Comparison of ENCODE assay signal across 20 mouse cellular contexts in genomic region chr4:62543782-62544181, GRCm38 (mm10). TPM values are rescaled to one million over a fixed set of nuclear protein-coding genes. Genes with fewer than 3 reads are reported as not detected.
DNase-seq lines count a peak whose midpoint lies in the region; ATAC-seq and TF ChIP-seq lines count a peak whose summit lies in the region.
"Had no signal": no experiment of that assay in that cellular context is flagged by ENCODE, and none has a peak within 500 bp of the region (broad histone marks: within the 10 kb centered on the region; RNA-seq: fewer than 3 reads in every experiment).

No protein-coding gene starts in this region.

- TF ChIP-seq CTCF in CH12.LX (conservative IDR thresholded peaks at IDR 0.05 in 1 of 2, IDR thresholded peaks at IDR 0.05 in 1 of 2; ENCODE audit: low read depth in 2 of 2, low read length in 2 of 2): no peak

- no peak for TF ChIP-seq POLR2A in CH12.LX (IDR thresholded peaks at IDR 0.05; ENCODE audit: low read depth, low read length)

- dilution Hi-C loops in CH12.LX (cut with MboI; ENCODE audit: extremely low pct_ligation_motif_present, extremely low pct_unique_long_range_greater_than_20kb, low sequenced_read_pairs): no loop called here

- no peaks in the 10 kb centered on the region for H3K9me3 ChIP-seq in forebrain, embryonic 11.5 days (ENCODE audit: control insufficient read depth, low read length)
- H3K9me3 ChIP-seq in forebrain, embryonic 14.5 days (replicated peaks; ENCODE audit: control insufficient read depth, low read length): no peaks in the 10 kb centered on the region
- H3K9me3 ChIP-seq in CH12.LX (replicated peaks; ENCODE audit: low read length): no peaks in the 10 kb centered on the region
- H3K9me3 ChIP-seq: embryonic facial prominence, embryonic 10.5 days; embryonic facial prominence, embryonic 12.5 days; forebrain, embryonic 12.5 days; forebrain, embryonic 15.5 days; G1E had no signal

- WGBS in forebrain, embryonic 11.5 days: 93% methylated on average over 6 of the region's 6 CpGs
- WGBS in forebrain, embryonic 14.5 days: 87% methylated on average over 6 of the region's 6 CpGs

- peak; percentile 36 for DNase-seq in forebrain, embryonic 11.5 days (ENCODE audit: low spot score)
- no peak for DNase-seq in forebrain, embryonic 14.5 days (ENCODE audit: low spot score)
- DNase-seq in CH12.LX (ENCODE audit: extremely low read depth) (no peak), adipocyte (ENCODE audit: low spot score) (peak; percentile 18)
- DNase-seq: adrenal gland, adult 8-10 months; adrenal gland, postnatal 14 days; adrenal gland, postnatal 36 days; B cell, adult 2 months; cerebellum, adult 11-12 months; cerebellum, adult 2 months; cerebellum, adult 9-10 months; cerebellum, postnatal 10 days; cerebellum, postnatal 25 days; forebrain, postnatal 0 days had no signal

- no peaks in the 10 kb centered on the region for H3K27me3 ChIP-seq in forebrain, embryonic 11.5 days (ENCODE audit: control insufficient read depth, insufficient read depth, low read length)
- H3K27me3 ChIP-seq in forebrain, embryonic 14.5 days (replicated peaks; ENCODE audit: control insufficient read depth, insufficient read depth, low read length): no peaks in the 10 kb centered on the region
- H3K27me3 ChIP-seq in CH12.LX (replicated peaks): no peaks in the 10 kb centered on the region
- H3K27me3 ChIP-seq: embryonic facial prominence, embryonic 12.5 days; forebrain, embryonic 12.5 days; forebrain, embryonic 15.5 days had no signal

- H3K4me1 ChIP-seq in forebrain, embryonic 11.5 days (replicated peaks; ENCODE audit: control insufficient read depth, insufficient read depth, low read length): no peaks in the 10 kb centered on the region
- H3K4me1 ChIP-seq in forebrain, embryonic 14.5 days (ENCODE audit: control insufficient read depth, insufficient read depth, low read length): no peaks in the 10 kb centered on the region
- peaks cover 0 to 13% of the 10 kb centered on the region in 2 experiments; a peak in 3 of 4 replicates for H3K4me1 ChIP-seq in CH12.LX (ENCODE audit: control insufficient read depth in 1 of 2, insufficient read depth in 2 of 2)
- H3K4me1 ChIP-seq: embryonic facial prominence, embryonic 10.5 days; embryonic facial prominence, embryonic 12.5 days; forebrain, embryonic 12.5 days had no signal

- ATAC-seq in forebrain, embryonic 11.5 days (replicated peaks; ENCODE audit: low FRiP score): no peak
- no peak for ATAC-seq in forebrain, embryonic 14.5 days
- no peak for ATAC-seq in CD4-positive, CD25-positive, alpha-beta regulatory T cell, adult 4 months
- ATAC-seq: forebrain, embryonic 15.5 days; forebrain, postnatal 0 days had no signal

- in situ Hi-C loops in CH12.LX (cut with MboI; ENCODE audit: low pct_ligation_motif_present, low pct_unique_long_range_greater_than_20kb, low sequenced_read_pairs): no loop called here

- no peaks in the 10 kb centered on the region for H3K79me2 ChIP-seq in CH12.LX (replicated peaks; ENCODE audit: control insufficient read depth, extremely low read depth, insufficient read depth, poor library complexity, severe bottlenecking)

- no peaks in the 10 kb centered on the region for H3K36me3 ChIP-seq in forebrain, embryonic 11.5 days (ENCODE audit: control insufficient read depth, insufficient read depth, low read length)
- H3K36me3 ChIP-seq in forebrain, embryonic 14.5 days (ENCODE audit: control insufficient read depth, insufficient read depth, low read length): no peaks in the 10 kb centered on the region
- H3K36me3 ChIP-seq in CH12.LX (replicated peaks in 1 of 2; ENCODE audit: control insufficient read depth in 1 of 2, insufficient read depth in 1 of 2, low read length in 1 of 2): no peaks in the 10 kb centered on the region
- H3K36me3 ChIP-seq: embryonic facial prominence, embryonic 10.5 days; embryonic facial prominence, embryonic 12.5 days; forebrain, embryonic 12.5 days; forebrain, embryonic 15.5 days; G1E had no signal

- TF ChIP-seq EP300 in CH12.LX (IDR thresholded peaks at IDR 0.05; ENCODE audit: low read length): no peak

- H3K27ac ChIP-seq in forebrain, embryonic 11.5 days (ENCODE audit: low read depth, low read length): no peak overlapping the region
- H3K27ac ChIP-seq in forebrain, embryonic 14.5 days (ENCODE audit: low read depth, low read length): no peak overlapping the region
- no peak overlapping the region for H3K27ac ChIP-seq in CH12.LX (ENCODE audit: insufficient read depth, low read depth)
- H3K27ac ChIP-seq: embryonic facial prominence, embryonic 10.5 days; embryonic facial prominence, embryonic 12.5 days; forebrain, embryonic 12.5 days; forebrain, embryonic 15.5 days had no signal

- no peak overlapping the region for H3K4me2 ChIP-seq in forebrain, embryonic 11.5 days (ENCODE audit: low read depth, low read length, severe bottlenecking)
- H3K4me2 ChIP-seq in forebrain, embryonic 14.5 days (ENCODE audit: low read length): no peak overlapping the region
- no peak overlapping the region for H3K4me2 ChIP-seq in CH12.LX (ENCODE audit: insufficient read depth, low read depth, poor library complexity, severe bottlenecking)
- H3K4me2 ChIP-seq: embryonic facial prominence, embryonic 12.5 days; forebrain, embryonic 12.5 days; forebrain, embryonic 15.5 days had no signal

- no peak overlapping the region for H3K4me3 ChIP-seq in forebrain, embryonic 11.5 days (ENCODE audit: low read depth, low read length)
- H3K4me3 ChIP-seq in forebrain, embryonic 14.5 days (ENCODE audit: low read depth, low read length): no peak overlapping the region
- no peak overlapping the region for H3K4me3 ChIP-seq in CH12.LX (replicated peaks in 1 of 3; ENCODE audit: low read depth in 2 of 3, low read length in 2 of 3, poor library complexity in 1 of 3)
- H3K4me3 ChIP-seq: embryonic facial prominence, embryonic 10.5 days; embryonic facial prominence, embryonic 12.5 days; forebrain, embryonic 12.5 days; forebrain, embryonic 15.5 days had no signal

- TF ChIP-seq RAD21 in CH12.LX (IDR thresholded peaks at IDR 0.05; ENCODE audit: low read depth, low read length): no peak

- H3K9ac ChIP-seq in forebrain, embryonic 11.5 days (ENCODE audit: low read length): no peak overlapping the region
- H3K9ac ChIP-seq in forebrain, embryonic 14.5 days (ENCODE audit: low read length): no peak overlapping the region
- H3K9ac ChIP-seq in CH12.LX (ENCODE audit: insufficient read depth, low read depth): no peak overlapping the region
- H3K9ac ChIP-seq: embryonic facial prominence, embryonic 12.5 days; forebrain, embryonic 12.5 days; forebrain, embryonic 15.5 days; forebrain, postnatal 0 days had no signal

TF ChIP-seq in CH12.LX, 34 proteins besides CTCF, POLR2A, EP300 and RAD21 (continues in another document):
- TF ChIP-seq TCF12 (IDR thresholded peaks at IDR 0.05; ENCODE audit: low read depth, low read length) (no peak), E2F4 (IDR thresholded peaks at IDR 0.05; ENCODE audit: insufficient replicate concordance, low read depth, low read length) (no peak), USF1 (IDR thresholded peaks at IDR 0.05; ENCODE audit: low read depth, low read length) (no peak), CHD2 (IDR thresholded peaks at IDR 0.05; ENCODE audit: low read length) (no peak), GABPA (IDR thresholded peaks at IDR 0.05; ENCODE audit: insufficient replicate concordance, low read depth, low read length) (no peak), ETS1 (conservative IDR thresholded peaks at IDR 0.05; ENCODE audit: low read depth, low read length) (no peak), PAX5 (IDR thresholded peaks at IDR 0.05; ENCODE audit: low read length) (no peak), JUN (IDR thresholded peaks at IDR 0.05; ENCODE audit: insufficient read depth, low read depth, low read length) (no peak)

RNA-seq across cellular contexts. Expression of gene Rgs3, which starts 15.9 kb away (rescaled TPM):
- polyA plus RNA-seq in forebrain, embryonic 11.5 days (2014; fragmentation: Nextera tagmentation; extraction: Ambion mirVana): 33.6 and 39.7 TPM in 2 replicates
- polyA plus RNA-seq in forebrain, embryonic 14.5 days (2014; fragmentation: Nextera tagmentation; extraction: Ambion mirVana): 36.7 and 44.8 TPM in 2 replicates
- total RNA-seq in CH12.LX (2012; rRNA removed) (2.0 and 3.3 TPM in 2 replicates), CH12.LX (2014; rRNA removed) (3.4 and 3.5 TPM in 2 replicates)
- 5.1 and 6.0 TPM in 2 replicates for polyA plus RNA-seq in CH12.LX (2012; ENCODE audit: insufficient read length, low read depth)
- 10 to 100 TPM; 50.0 to 66.9 TPM for polyA plus RNA-seq in CD4-positive, CD25-positive, alpha-beta regulatory T cell, adult 4 months (2017; shearing (Covaris generic))
- polyA plus RNA-seq: G1E had no signal

RNA-seq across cellular contexts. Expression of gene 4933430I17Rik, which starts 18.6 kb away (rescaled TPM):
- 1.1 and 1.8 TPM in 2 replicates for polyA plus RNA-seq in forebrain, embryonic 11.5 days (2014; fragmentation: Nextera tagmentation; extraction: Ambion mirVana)
- 0.95 and 0.97 TPM in 2 replicates for polyA plus RNA-seq in forebrain, embryonic 14.5 days (2014; fragmentation: Nextera tagmentation; extraction: Ambion mirVana)
- total RNA-seq in CH12.LX (2012; rRNA removed) (0.21 and 0.30 TPM in 2 replicates), CH12.LX (2014; rRNA removed) (0.34 and 0.52 TPM in 2 replicates)
- polyA plus RNA-seq in CH12.LX (2012; ENCODE audit: insufficient read length, low read depth): 1.8 and 1.9 TPM in 2 replicates
- polyA plus RNA-seq in CD4-positive, CD25-positive, alpha-beta regulatory T cell, adult 4 months (2017; shearing (Covaris generic)): not detected

RNA-seq across cellular contexts. Expression of gene Pole3, which starts 18.9 kb away (rescaled TPM):
- polyA plus RNA-seq in forebrain, embryonic 11.5 days (2014; fragmentation: Nextera tagmentation; extraction: Ambion mirVana): 132 and 135 TPM in 2 replicates
- 78.6 and 80.3 TPM in 2 replicates for polyA plus RNA-seq in forebrain, embryonic 14.5 days (2014; fragmentation: Nextera tagmentation; extraction: Ambion mirVana)
- total RNA-seq in CH12.LX (2012; rRNA removed) (32.1 and 43.7 TPM in 2 replicates), CH12.LX (2014; rRNA removed) (69.8 and 74.6 TPM in 2 replicates)
- 87.5 and 98.9 TPM in 2 replicates for polyA plus RNA-seq in CH12.LX (2012; ENCODE audit: insufficient read length, low read depth)
- polyA plus RNA-seq in CD4-positive, CD25-positive, alpha-beta regulatory T cell, adult 4 months (2017; shearing (Covaris generic)): 10 to 100 TPM; 27.5 to 27.7 TPM

RNA-seq across cellular contexts. Expression of gene Alad, which starts 24.1 kb away (rescaled TPM):
- 89.3 and 98.2 TPM in 2 replicates for polyA plus RNA-seq in forebrain, embryonic 11.5 days (2014; fragmentation: Nextera tagmentation; extraction: Ambion mirVana)
- 73.8 and 80.9 TPM in 2 replicates for polyA plus RNA-seq in forebrain, embryonic 14.5 days (2014; fragmentation: Nextera tagmentation; extraction: Ambion mirVana)
- total RNA-seq in CH12.LX (2012; rRNA removed) (79.0 and 84.2 TPM in 2 replicates), CH12.LX (2014; rRNA removed) (33.3 and 35.1 TPM in 2 replicates)
- 71.5 and 78.2 TPM in 2 replicates for polyA plus RNA-seq in CH12.LX (2012; ENCODE audit: insufficient read length, low read depth)
- polyA plus RNA-seq in CD4-positive, CD25-positive, alpha-beta regulatory T cell, adult 4 months (2017; shearing (Covaris generic)): 10 to 100 TPM; 57.8 to 78.7 TPM

RNA-seq across cellular contexts. Expression of gene Hdhd3, which starts 40.5 kb away (rescaled TPM):
- polyA plus RNA-seq in forebrain, embryonic 11.5 days (2014; fragmentation: Nextera tagmentation; extraction: Ambion mirVana): 9.1 and 10.1 TPM in 2 replicates
- polyA plus RNA-seq in forebrain, embryonic 14.5 days (2014; fragmentation: Nextera tagmentation; extraction: Ambion mirVana): 12.8 and 13.8 TPM in 2 replicates
- total RNA-seq in CH12.LX (2012; rRNA removed) (4.7 and 6.1 TPM in 2 replicates), CH12.LX (2014; rRNA removed) (2.9 and 4.5 TPM in 2 replicates)
- 4.7 and 5.3 TPM in 2 replicates for polyA plus RNA-seq in CH12.LX (2012; ENCODE audit: insufficient read length, low read depth)
- 1 to 10 TPM in 1 of 2 experiments, under 1 TPM in 1; 0.81 to 1.3 TPM for polyA plus RNA-seq in CD4-positive, CD25-positive, alpha-beta regulatory T cell, adult 4 months (2017; shearing (Covaris generic))

Comparison
In these comparisons a context has a peak if more than half of its experiments do, and no peak if none do; other contexts are left out.
1. DNase-seq: peak in forebrain, embryonic 11.5 days (single experiment) and adipocyte (single experiment); none in forebrain, embryonic 14.5 days (single experiment) and CH12.LX (single experiment).